Mouse (Mus musculus): ENCODE measurements around the gene Tbc1d13. TPM values are rescaled to one million over a fixed set of nuclear protein-coding genes. Genes with fewer than 3 reads are reported as not detected.

Tbc1d13 gene
- total and polyA plus RNA-seq, 3 experiments, result 25.9 to 36.8 (median 32.1) TPM

DNA sequence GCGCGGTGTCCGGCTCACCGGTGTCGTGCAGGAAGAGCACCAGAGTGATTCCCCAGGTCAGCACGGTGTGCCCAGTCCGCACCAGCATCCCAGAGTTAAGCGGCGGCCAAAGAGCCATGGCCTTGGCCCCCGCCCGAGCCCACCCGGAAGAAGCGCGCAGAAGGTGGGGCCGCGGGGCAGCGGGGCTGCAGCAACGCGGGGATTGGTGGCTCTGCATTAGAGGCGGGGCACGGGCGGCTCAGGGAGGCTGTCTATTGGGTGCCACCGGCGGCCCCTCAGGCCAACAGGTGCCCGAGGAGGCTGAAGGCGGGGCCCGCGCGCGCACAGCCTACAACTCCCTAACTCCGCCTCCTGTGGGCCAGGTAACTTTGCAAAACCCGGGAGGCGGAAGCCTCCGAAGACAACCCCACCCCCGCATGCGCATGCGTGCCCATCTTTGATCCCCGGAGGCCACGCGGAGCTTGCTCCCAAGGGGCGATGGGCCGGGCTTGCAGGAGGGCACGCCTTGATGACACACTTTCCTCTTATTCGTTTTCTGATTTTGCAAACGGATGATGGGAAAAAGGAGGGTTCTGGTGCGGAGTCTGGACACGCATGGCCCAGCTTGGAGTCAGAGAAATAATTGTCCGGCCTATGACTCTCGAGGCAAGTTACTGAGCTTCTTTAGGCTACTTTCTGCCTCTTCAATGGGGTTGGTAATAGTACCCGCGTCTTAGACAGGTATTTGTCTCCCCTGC lies 39.9 kb upstream of the Tbc1d13 start, which contains the start of gene Zdhhc12:
Zdhhc12 (minus strand) TSS at position 178 of the 737 bp plus-strand sequence.
- in situ Hi-C loops (cut with MboI; ENCODE audit: low pct_ligation_motif_present, low pct_unique_long_range_greater_than_20kb, low sequenced_read_pairs) (no loop called here), dilution Hi-C loops (cut with MboI; ENCODE audit: extremely low pct_ligation_motif_present, extremely low pct_unique_long_range_greater_than_20kb, low sequenced_read_pairs) (no loop called here)
- H3K27ac ChIP-seq (ENCODE audit: insufficient read depth, low read depth), result peak within 1 kb of the TSS; percentile 25; the same call in 1 of the 2 replicates
- peaks cover 26 to 63% of the 10 kb centered on the region in 2 experiments for H3K36me3 ChIP-seq (replicated peaks in 1 of 2; ENCODE audit: control insufficient read depth in 1 of 2, insufficient read depth in 1 of 2, low read length in 1 of 2)
- peaks cover 22 to 40% of the 10 kb centered on the region in 2 experiments for H3K4me1 ChIP-seq (ENCODE audit: control insufficient read depth in 1 of 2, insufficient read depth in 2 of 2)
- peak within 1 kb of the TSS; percentile 88 to 97 (median 94) for H3K4me3 ChIP-seq (replicated peaks in 1 of 3; ENCODE audit: low read depth in 2 of 3, low read length in 2 of 3, poor library complexity in 1 of 3)
- no peaks in the 10 kb centered on the region for H3K9me3 ChIP-seq (replicated peaks; ENCODE audit: low read length)
- H3K4me2 ChIP-seq (ENCODE audit: insufficient read depth, low read depth, poor library complexity, severe bottlenecking), result peak within 1 kb of the TSS; percentile 85
- peak within 1 kb of the TSS; percentile 97 for H3K9ac ChIP-seq (ENCODE audit: insufficient read depth, low read depth)
- no peaks in the 10 kb centered on the region for H3K27me3 ChIP-seq (replicated peaks)
- TF ChIP-seq MAZ (IDR thresholded peaks at IDR 0.05; ENCODE audit: low read depth, low read length), result no peak
- TF ChIP-seq MXI1 (IDR thresholded peaks at IDR 0.05; ENCODE audit: low read depth, low read length), result peak; percentile 71; the same call in 1 of the 2 replicates
- TF ChIP-seq ZMIZ1 (IDR thresholded peaks at IDR 0.05; ENCODE audit: low read depth, low read length), result peak; percentile 65; the same call in 1 of the 2 replicates
- peak; percentile 80 for TF ChIP-seq POLR2A (IDR thresholded peaks at IDR 0.05; ENCODE audit: low read depth, low read length)
- TF ChIP-seq TBP (conservative IDR thresholded peaks at IDR 0.05; ENCODE audit: low read depth, low read length), result peak; percentile 89
- TF ChIP-seq ETS1 (conservative IDR thresholded peaks at IDR 0.05; ENCODE audit: low read depth, low read length), result no peak
- TF ChIP-seq USF1 (IDR thresholded peaks at IDR 0.05; ENCODE audit: low read depth, low read length), result peak; percentile 1; the same call in 1 of the 2 replicates
- TF ChIP-seq MAX (IDR thresholded peaks at IDR 0.05; ENCODE audit: low read length), result peak; percentile 81
- peak; percentile 28; the same call in 1 of the 2 replicates for TF ChIP-seq IRF4 (IDR thresholded peaks at IDR 0.05; ENCODE audit: low read depth, low read length)
- TF ChIP-seq BHLHE40 (IDR thresholded peaks at IDR 0.05; ENCODE audit: low read depth, low read length), result 0 out of 2 replicates have a peak, but pooled peaks have one; percentile 5
- peak; percentile 93 for TF ChIP-seq ELF1 (IDR thresholded peaks at IDR 0.05; ENCODE audit: low read depth, low read length)
- peak; percentile 10; the same call in 1 of the 2 replicates for TF ChIP-seq SIN3A (IDR thresholded peaks at IDR 0.05; ENCODE audit: low read length)
- TF ChIP-seq MYC (IDR thresholded peaks at IDR 0.05; ENCODE audit: low read depth, low read length), result peak; percentile 94
- peak; percentile 71; the same call in 1 of the 2 replicates for TF ChIP-seq POLR2AphosphoS2 (IDR thresholded peaks at IDR 0.05; ENCODE audit: low read depth, low read length)
- no peak for TF ChIP-seq MEF2A (IDR thresholded peaks at IDR 0.05; ENCODE audit: borderline replicate concordance, low read depth, low read length)
- peak; percentile 58; the same call in 1 of the 2 replicates for TF ChIP-seq TCF12 (IDR thresholded peaks at IDR 0.05; ENCODE audit: low read depth, low read length)
- TF ChIP-seq GABPA (IDR thresholded peaks at IDR 0.05; ENCODE audit: insufficient replicate concordance, low read depth, low read length), result no peak
- no peak for TF ChIP-seq ZNF384 (IDR thresholded peaks at IDR 0.05; ENCODE audit: low read depth, low read length)
- no peak for TF ChIP-seq SMC3 (IDR thresholded peaks at IDR 0.05; ENCODE audit: low read depth, low read length)
- TF ChIP-seq NRF1 (IDR thresholded peaks at IDR 0.05; ENCODE audit: low read depth, low read length), result peak; percentile 96
- TF ChIP-seq HCFC1 (IDR thresholded peaks at IDR 0.05; ENCODE audit: low read depth, low read length), result 0 out of 2 replicates have a peak, but pooled peaks have one; percentile 11
- TF ChIP-seq NELFE (IDR thresholded peaks at IDR 0.05; ENCODE audit: low read depth, low read length), result peak; percentile 82
- peaks cover 3% of the 10 kb centered on the region; the same call in 1 of the 2 replicates for H3K79me2 ChIP-seq (replicated peaks; ENCODE audit: control insufficient read depth, extremely low read depth, insufficient read depth, poor library complexity, severe bottlenecking)
- DNase-seq (ENCODE audit: extremely low read depth), result peak; percentile 99
